Mouse (Mus musculus): Measurements from ENCODE around the gene Nolc1.

DNA sequence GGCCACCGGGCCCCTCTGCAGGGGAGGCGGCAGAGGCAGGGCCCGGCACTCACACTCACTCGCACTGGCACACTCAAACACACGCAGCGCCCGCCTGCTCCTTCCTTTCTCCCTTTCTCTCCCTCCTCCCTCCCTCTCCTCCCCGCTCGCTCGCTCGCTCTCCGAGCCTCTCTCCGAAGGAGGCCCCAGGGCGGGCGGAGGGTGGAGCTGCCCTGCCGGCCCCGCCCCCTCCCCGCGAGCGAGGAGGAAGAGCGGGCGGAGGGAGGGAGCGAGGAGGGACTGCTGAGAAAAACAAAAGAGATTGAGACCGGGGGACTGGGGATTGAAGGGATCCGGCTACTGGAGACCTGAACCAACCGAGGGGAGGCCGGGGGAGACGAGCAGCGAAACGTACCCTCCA, 36.2 kb upstream of the Nolc1 start:
- TF ChIP-seq CTCF (IDR thresholded peaks at IDR 0.05; ENCODE audit: low read depth, low read length) (no peak), TAL1 (conservative IDR thresholded peaks at IDR 0.05; ENCODE audit: low read depth, low read length) (no peak), POLR2AphosphoS5 (IDR thresholded peaks at IDR 0.05; ENCODE audit: insufficient replicate concordance, low read depth, low read length) (no peak)
